In the genomic region with DNA sequence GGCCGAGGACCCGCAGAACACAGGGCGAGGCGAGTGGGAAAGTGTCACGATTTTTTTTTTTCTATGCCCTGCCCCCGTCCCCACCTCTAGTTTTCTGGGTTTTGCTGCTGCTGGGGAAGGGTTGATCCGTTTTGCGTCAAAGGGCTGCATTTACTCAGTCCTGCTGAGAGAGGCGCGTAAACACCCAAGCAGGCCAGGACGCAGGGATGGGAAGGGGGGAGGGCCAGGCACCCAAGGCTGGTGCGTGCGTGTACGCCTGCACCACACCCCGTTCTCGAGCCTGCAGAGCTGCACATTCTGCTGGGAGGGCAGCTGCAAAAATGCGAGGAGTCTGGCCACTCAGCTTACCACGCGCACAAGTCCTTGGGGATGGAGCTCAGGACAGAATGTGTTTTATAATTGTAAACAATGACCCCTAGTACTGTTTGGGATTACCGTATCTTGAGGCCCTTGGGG, we compare ENCODE assay signal across 8 mouse cellular contexts. TPM values are rescaled to one million over a fixed set of nuclear protein-coding genes. Genes with fewer than 3 reads are reported as not detected.
A peak's percentile ranks its signal among the peaks of the same experiment; 100 is the strongest.
DNase-seq lines count a peak whose midpoint lies in the region; ATAC-seq and TF ChIP-seq lines count a peak whose summit lies in the region.

No protein-coding gene starts in this region.

- H3K79me2 ChIP-seq in MEL (ENCODE audit: control insufficient read depth, insufficient read depth, low read length, poor library complexity): peaks cover 17% of the 10 kb centered on the region

- peak overlapping the region; percentile 93 for H3K9ac ChIP-seq in MEL (ENCODE audit: control insufficient read depth, low read depth, low read length, poor library complexity, severe bottlenecking)
- H3K9ac ChIP-seq in hindbrain, embryonic 16.5 days (ENCODE audit: low read depth, low read length): peak overlapping the region; percentile 79

- TF ChIP-seq CTCF in MEL (IDR thresholded peaks at IDR 0.05 in 2 of 3, conservative IDR thresholded peaks at IDR 0.05 in 1 of 3; ENCODE audit: control insufficient read depth in 1 of 3, insufficient read depth in 1 of 3, low read depth in 2 of 3, low read length in 3 of 3, poor library complexity in 1 of 3, severe bottlenecking in 1 of 3): no peak

- TF ChIP-seq POLR2A in MEL (IDR thresholded peaks at IDR 0.05; ENCODE audit: control insufficient read depth in 1 of 2, insufficient read depth in 1 of 2, low read depth in 1 of 2, low read length in 2 of 2, poor library complexity in 1 of 2): no peak

- no peak for ATAC-seq in hindbrain, embryonic 16.5 days

- no peak overlapping the region for H3K27ac ChIP-seq in MEL (ENCODE audit: control insufficient read depth, low read depth, low read length)
- H3K27ac ChIP-seq in hindbrain, embryonic 16.5 days (ENCODE audit: low read depth, low read length): peak overlapping the region; percentile 70

- peaks cover 0 to 16% of the 10 kb centered on the region in 2 experiments; a peak in 2 of 4 replicates for H3K36me3 ChIP-seq in MEL (ENCODE audit: control insufficient read depth in 1 of 2, insufficient read depth in 2 of 2, low read length in 2 of 2)
- H3K36me3 ChIP-seq in hindbrain, embryonic 16.5 days (ENCODE audit: control insufficient read depth, insufficient read depth, low read length): no peaks in the 10 kb centered on the region

- 0% methylated on average over 20 of the region's 20 CpGs for WGBS in hindbrain, embryonic 16.5 days

- TF ChIP-seq RAD21 in MEL (IDR thresholded peaks at IDR 0.05; ENCODE audit: low read depth, low read length): no peak

- no peak for TF ChIP-seq EP300 in MEL (IDR thresholded peaks at IDR 0.05; ENCODE audit: low read depth in 1 of 2, low read length in 2 of 2)

- H3K4me2 ChIP-seq in hindbrain, embryonic 16.5 days (ENCODE audit: low read length): peak overlapping the region; percentile 96

- 0 out of 4 replicates have a peak, but pooled peaks cover 0 to 1% of the 10 kb centered on the region in 2 experiments for H3K27me3 ChIP-seq in MEL (ENCODE audit: control insufficient read depth in 1 of 2, insufficient read depth in 2 of 2, low read length in 2 of 2)
- peaks cover 19% of the 10 kb centered on the region for H3K27me3 ChIP-seq in hindbrain, embryonic 16.5 days (replicated peaks; ENCODE audit: control insufficient read depth, insufficient read depth, low read length)

- no peaks in the 10 kb centered on the region for H3K9me3 ChIP-seq in MEL (replicated peaks; ENCODE audit: insufficient read depth, low read length)
- no peaks in the 10 kb centered on the region for H3K9me3 ChIP-seq in hindbrain, embryonic 16.5 days (ENCODE audit: control insufficient read depth, low read length)

- peak overlapping the region; percentile 53 to 82 for H3K4me3 ChIP-seq in MEL (ENCODE audit: control insufficient read depth in 1 of 2, insufficient read depth in 1 of 2, low read depth in 2 of 2, low read length in 2 of 2)
- peak overlapping the region; percentile 70 for H3K4me3 ChIP-seq in hindbrain, embryonic 16.5 days (ENCODE audit: low read length)

- DNase-seq in MEL (ENCODE audit: low read depth, low spot score): peak; percentile 61
- DNase-seq in cerebellum, postnatal 14 days: peak; percentile 71 to 72
- peak; percentile 88 for DNase-seq in gastrocnemius, adult 18-20 months (ENCODE audit: low spot score)
- peak; percentile 72 for DNase-seq in left cerebral cortex, adult 11 months (ENCODE audit: low spot score)
- peak; percentile 87 for DNase-seq in lung, postnatal 25 days (ENCODE audit: low spot score)
- DNase-seq in retina, postnatal 1 day: peak; percentile 56
- DNase-seq in yolk sac, embryonic 10.5 days (ENCODE audit: low spot score): peak; percentile 76

- H3K4me1 ChIP-seq in MEL (ENCODE audit: control insufficient read depth in 1 of 2, insufficient read depth in 2 of 2, low read length in 2 of 2): peaks cover 0 to 13% of the 10 kb centered on the region in 2 experiments; a peak in 2 of 4 replicates
- H3K4me1 ChIP-seq in hindbrain, embryonic 16.5 days (ENCODE audit: control insufficient read depth, insufficient read depth, low read depth, low read length): peaks cover 22% of the 10 kb centered on the region

TF ChIP-seq in MEL, 35 proteins besides CTCF, POLR2A, EP300 and RAD21:
- no peak for TF ChIP-seq MYC (IDR thresholded peaks at IDR 0.05; ENCODE audit: low read depth, low read length)
- peak; percentile 4; the same call in 1 of the 2 replicates for TF ChIP-seq SMC3 (IDR thresholded peaks at IDR 0.05; ENCODE audit: low read depth, low read length)
- no peak for TF ChIP-seq ZKSCAN1 (IDR thresholded peaks at IDR 0.05; ENCODE audit: low read depth, low read length)
- no peak for TF ChIP-seq NRF1 (IDR thresholded peaks at IDR 0.05; ENCODE audit: insufficient read depth, low read depth, low read length, poor library complexity, severe bottlenecking)

RNA-seq across cellular contexts. Expression of gene Fosl2, which starts 2.0 kb away (rescaled TPM):
- 3.3 and 3.8 TPM in 2 replicates for total RNA-seq in MEL (2012; rRNA removed)
- 10 to 100 TPM; 12.0 to 22.1 TPM for polyA plus RNA-seq in MEL (2012; ENCODE audit: insufficient read depth in 1 of 2, insufficient read length in 2 of 2, low read depth in 1 of 2, low replicate concordance in 2 of 2, missing spikeins in 1 of 2)
- 10 to 100 TPM; 15.9 to 16.3 TPM for total RNA-seq in gastrocnemius, adult 18-20 months (2021)
- polyA plus RNA-seq in hindbrain, embryonic 16.5 days (2015; fragmentation: Nextera tagmentation; extraction: Ambion mirVana): 0.70 and 0.85 TPM in 2 replicates
